Mouse (Mus musculus): Measurements from ENCODE around the gene Slc38a8. TPM values are rescaled to one million over a fixed set of nuclear protein-coding genes. Genes with fewer than 3 reads are reported as not detected.

Gene Slc38a8
- polyA plus RNA-seq (2014; fragmentation: Illumina TruSeq; extraction: RNeasy Lipid Tissue Mini Kit (QIAGEN cat#74804); ENCODE audit: low replicate concordance), result 0.30 TPM

DNA sequence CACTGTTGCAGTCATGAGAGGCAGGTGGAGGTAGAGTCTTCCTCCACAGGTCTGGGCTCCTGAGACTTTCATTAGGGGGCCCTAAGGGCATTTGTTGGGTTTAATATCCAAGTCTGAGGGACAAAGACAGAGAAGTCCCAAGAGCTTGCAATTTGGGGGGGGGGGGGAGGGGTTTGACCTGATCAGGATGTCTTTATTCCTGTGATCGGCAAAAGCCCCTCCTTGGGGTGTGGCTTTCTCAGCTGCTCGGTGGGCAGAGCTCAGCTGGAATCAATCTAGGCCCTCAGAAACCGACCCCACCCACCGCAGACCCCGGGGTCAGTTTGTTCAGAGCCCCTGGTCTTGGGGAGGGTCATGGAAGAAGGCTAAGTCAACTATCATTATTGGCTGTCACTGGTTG, at the start of gene Slc38a8:
TSS of gene Slc38a8 (minus strand) at position 101 of the 400 bp plus-strand sequence.

DNA sequence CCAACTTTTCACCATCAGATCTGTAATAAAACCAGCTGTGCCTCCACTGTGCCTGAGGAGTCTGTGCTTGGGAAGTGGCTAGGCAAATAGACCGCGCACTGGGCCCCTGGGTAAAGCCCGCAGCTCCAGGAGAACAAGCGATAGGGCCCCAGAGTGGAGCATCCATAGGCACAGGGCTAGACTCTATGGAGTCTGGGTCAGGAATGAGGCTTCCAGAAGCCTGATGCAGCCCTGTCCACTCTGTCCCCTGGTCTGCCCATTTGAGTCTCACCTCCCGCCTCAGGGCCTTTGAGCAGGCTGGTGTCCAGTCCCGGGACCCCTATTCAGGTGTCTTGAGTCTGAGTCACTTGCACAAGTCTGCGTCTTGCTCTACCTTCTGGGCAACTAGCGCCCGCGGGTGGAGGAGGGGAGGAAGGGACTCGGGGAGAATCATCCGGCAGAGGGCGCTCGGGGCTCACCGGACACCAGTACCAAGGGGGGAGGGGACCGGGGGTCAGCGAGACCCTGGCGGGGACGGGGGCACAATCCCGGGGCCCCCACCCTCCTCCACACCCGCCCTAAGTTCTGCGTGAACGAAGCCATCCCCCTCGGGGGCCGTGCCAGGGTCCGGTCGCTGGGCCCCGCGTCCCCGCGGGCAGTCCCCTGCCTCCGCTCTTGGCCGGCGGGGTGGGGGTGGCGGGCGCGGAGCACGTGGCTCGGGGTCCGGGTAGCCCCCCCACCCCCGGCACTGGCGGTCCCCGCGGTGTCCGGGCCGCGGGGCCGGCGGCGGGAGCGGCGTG, 55.1 kb downstream of the Slc38a8 start, which contains the start of gene Necab2:
TSS of gene Necab2 (plus strand) at position 509 of the 779 bp plus-strand sequence.

DNA sequence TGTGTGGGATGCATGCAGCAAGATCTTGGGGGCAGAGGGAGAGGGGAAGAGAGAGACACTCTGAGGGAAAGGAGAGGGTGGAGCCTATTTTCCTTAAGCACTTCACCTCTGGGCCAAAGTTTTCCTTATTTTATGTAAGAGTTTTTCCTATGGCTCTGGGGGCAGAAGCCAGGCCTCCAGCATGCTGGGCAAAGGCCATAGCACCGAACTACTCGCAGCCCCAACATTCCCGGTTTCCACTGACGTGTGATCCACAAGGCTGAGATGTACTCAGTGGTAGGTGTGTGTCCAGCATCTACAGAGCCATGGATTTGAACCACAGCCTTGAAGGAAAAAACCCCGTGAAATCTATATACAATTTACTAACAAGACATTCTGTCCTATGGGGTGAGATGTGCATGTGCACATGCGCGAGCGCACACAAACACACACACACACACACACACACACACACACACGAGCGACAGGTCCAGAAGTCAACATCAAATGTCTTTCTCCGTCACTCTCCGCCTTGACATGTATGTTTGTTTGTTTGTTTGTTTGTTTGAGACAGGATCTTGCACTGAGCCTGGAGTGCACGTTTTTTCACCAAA, 67.8 kb downstream of the Slc38a8 start, which contains the start of gene Osgin1:
TSS of gene Osgin1 (plus strand) at position 543 of the 593 bp plus-strand sequence.

Other genes starting within 250 kb of the Slc38a8 start
- gene Hsbp1, start 157.2 kb downstream of the Slc38a8 start, polyA plus RNA-seq (2014; fragmentation: Illumina TruSeq; extraction: RNeasy Lipid Tissue Mini Kit (QIAGEN cat#74804); ENCODE audit: low replicate concordance), result 166 TPM
- 0.26 TPM for gene Mlycd, start 106.8 kb downstream of the Slc38a8 start, polyA plus RNA-seq (2014; fragmentation: Illumina TruSeq; extraction: RNeasy Lipid Tissue Mini Kit (QIAGEN cat#74804); ENCODE audit: low replicate concordance)
- gene Osgin1, start 67.6 kb downstream of the Slc38a8 start, polyA plus RNA-seq (2014; fragmentation: Illumina TruSeq; extraction: RNeasy Lipid Tissue Mini Kit (QIAGEN cat#74804); ENCODE audit: low replicate concordance), result 0.33 TPM
- not detected for gene Necab2, start 55.0 kb downstream of the Slc38a8 start, polyA plus RNA-seq (2014; fragmentation: Illumina TruSeq; extraction: RNeasy Lipid Tissue Mini Kit (QIAGEN cat#74804); ENCODE audit: low replicate concordance)
- 27.7 TPM for gene Mbtps1, start 57.0 kb upstream of the Slc38a8 start, polyA plus RNA-seq (2014; fragmentation: Illumina TruSeq; extraction: RNeasy Lipid Tissue Mini Kit (QIAGEN cat#74804); ENCODE audit: low replicate concordance)
- gene Hsdl1, start 73.5 kb upstream of the Slc38a8 start, polyA plus RNA-seq (2014; fragmentation: Illumina TruSeq; extraction: RNeasy Lipid Tissue Mini Kit (QIAGEN cat#74804); ENCODE audit: low replicate concordance), result 11.4 TPM
- 0.41 TPM for gene Dnaaf1, start 73.5 kb upstream of the Slc38a8 start, polyA plus RNA-seq (2014; fragmentation: Illumina TruSeq; extraction: RNeasy Lipid Tissue Mini Kit (QIAGEN cat#74804); ENCODE audit: low replicate concordance)
- gene Taf1c, start 103.5 kb upstream of the Slc38a8 start, polyA plus RNA-seq (2014; fragmentation: Illumina TruSeq; extraction: RNeasy Lipid Tissue Mini Kit (QIAGEN cat#74804); ENCODE audit: low replicate concordance), result not detected
- gene Adad2, start 111.0 kb upstream of the Slc38a8 start, polyA plus RNA-seq (2014; fragmentation: Illumina TruSeq; extraction: RNeasy Lipid Tissue Mini Kit (QIAGEN cat#74804); ENCODE audit: low replicate concordance), result not detected
- not detected for gene Kcng4, start 134.0 kb upstream of the Slc38a8 start, polyA plus RNA-seq (2014; fragmentation: Illumina TruSeq; extraction: RNeasy Lipid Tissue Mini Kit (QIAGEN cat#74804); ENCODE audit: low replicate concordance)
- 2.6 TPM for gene Wfdc1, start 164.7 kb upstream of the Slc38a8 start, polyA plus RNA-seq (2014; fragmentation: Illumina TruSeq; extraction: RNeasy Lipid Tissue Mini Kit (QIAGEN cat#74804); ENCODE audit: low replicate concordance)
- not detected for gene Atp2c2, start 198.3 kb upstream of the Slc38a8 start, polyA plus RNA-seq (2014; fragmentation: Illumina TruSeq; extraction: RNeasy Lipid Tissue Mini Kit (QIAGEN cat#74804); ENCODE audit: low replicate concordance)